Mouse (Mus musculus) central nervous system, embryonic 18 days (tissue): ENCODE measurements around the gene Ube2dnl2. TPM values are rescaled to one million over a fixed set of nuclear protein-coding genes. Genes with fewer than 3 reads are reported as not detected.

Source experiments
- polyA plus RNA-seq: library from polyadenylated mRNA; depleted of rRNA; stranded (reverse); fragments of >200 nt; gene quantifications from 2 replicates; pipeline ENCODE4 v1.2.3, GENCODE M21; 2012; rRNA removed

Gene Ube2dnl2
- polyA plus RNA-seq = not detected in 2 replicates

GRCm38 (mm10) chrX:114907282-114907681 is at the start of gene Ube2dnl2:
Gene Ube2dnl2 (plus strand): TSS chrX:114907582.

GRCm38 (mm10) chrX:114904712-114905111 is 2.7 kb upstream of the Ube2dnl2 start, which contains the start of gene Ube2dnl1:
Gene Ube2dnl1 (plus strand): TSS chrX:114905012.

Other genes with a start within 250 kb of the Ube2dnl2 start
- gene Ube2dnl1, start 2.6 kb upstream of the Ube2dnl2 start, polyA plus RNA-seq = not detected in 2 replicates